Mouse (Mus musculus): ENCODE measurements around the gene Slc44a5.

Gene Slc44a5

DNA sequence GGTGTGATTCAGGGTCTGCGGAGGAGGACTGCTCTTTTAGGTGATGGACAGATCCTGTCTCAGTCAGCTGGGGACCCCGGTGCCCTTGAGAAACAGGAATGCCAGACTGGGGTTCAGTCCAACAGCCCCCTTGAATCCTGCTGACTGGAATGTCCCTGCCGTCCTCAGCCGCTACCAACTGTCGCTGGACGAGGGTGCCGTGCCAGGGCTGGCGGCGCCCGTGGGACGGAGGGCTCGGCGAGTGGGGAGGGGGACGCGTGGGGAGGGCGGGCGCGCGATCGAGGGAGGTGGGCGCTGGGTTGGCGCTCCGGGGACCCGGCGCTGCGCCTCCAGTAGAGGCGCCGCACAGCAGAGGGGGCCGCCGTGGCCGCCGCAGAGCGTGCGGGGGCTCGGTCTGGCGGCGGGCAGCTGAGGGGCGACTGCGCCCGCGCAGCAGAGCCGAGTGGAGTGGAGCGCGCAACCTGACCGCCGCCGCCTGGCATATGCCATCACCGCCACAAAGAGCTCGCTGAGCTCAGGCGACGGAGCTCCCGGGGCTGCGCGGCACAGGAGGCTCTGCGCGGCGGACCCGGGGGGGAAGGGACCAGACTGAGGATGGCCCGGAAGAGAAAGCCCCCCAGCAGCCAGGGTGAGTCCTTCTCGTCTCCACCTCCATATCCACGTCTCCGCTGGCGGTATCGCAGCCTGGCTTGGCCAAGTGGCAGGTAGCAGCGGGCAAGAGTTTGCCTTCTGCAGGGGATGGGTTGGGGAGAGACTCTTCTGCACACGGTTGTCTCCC is at the start of gene Slc44a5:
Gene Slc44a5 (plus strand): TSS at position 266 of the 778 bp plus-strand sequence.
- peak; percentile 67 for DNase-seq

GRCm38 (mm10) chr3:153926333-153926732 is 46.9 kb upstream of the Slc44a5 start:
- DNase-seq: no peak

DNA sequence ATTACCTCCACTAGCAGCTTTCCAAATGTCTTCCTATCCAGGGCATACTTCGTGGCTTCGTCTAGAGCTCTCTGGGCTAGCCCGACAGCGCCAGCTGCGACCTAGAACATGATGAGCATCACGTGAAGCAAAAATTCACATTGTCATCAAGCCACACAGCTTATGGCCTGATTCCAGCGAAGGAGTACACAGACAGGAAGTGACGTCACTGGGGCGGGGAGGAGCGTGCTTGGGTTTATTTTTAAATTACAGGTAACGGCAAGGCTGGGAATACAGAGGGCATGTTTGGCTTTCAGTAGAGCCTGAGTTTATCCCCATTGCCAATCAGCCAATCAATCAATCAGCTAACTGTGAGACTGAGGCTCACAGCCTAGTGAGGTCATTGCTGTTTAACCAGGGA is 43.7 kb upstream of the Slc44a5 start:
- DNase-seq: no peak

DNA sequence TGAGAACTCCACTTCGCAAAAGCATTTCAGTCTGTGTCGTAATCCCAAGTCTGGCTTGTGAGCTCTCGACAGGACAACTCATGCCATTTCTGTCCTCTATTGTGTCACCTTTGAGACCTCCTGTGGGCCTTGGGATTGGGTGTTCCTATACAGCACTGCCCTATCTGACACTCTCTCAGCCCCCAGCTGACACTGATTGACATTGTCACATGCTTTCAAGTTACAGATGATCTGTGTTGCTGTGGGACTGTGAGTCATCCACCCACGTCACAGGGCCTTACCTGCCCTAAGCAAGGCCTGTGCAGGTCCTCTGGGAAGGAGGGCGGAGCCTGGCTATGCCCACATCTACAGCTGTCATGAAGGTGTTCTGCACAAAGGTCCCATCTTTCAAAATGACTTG is 40.8 kb upstream of the Slc44a5 start:
- no peak for DNase-seq

DNA sequence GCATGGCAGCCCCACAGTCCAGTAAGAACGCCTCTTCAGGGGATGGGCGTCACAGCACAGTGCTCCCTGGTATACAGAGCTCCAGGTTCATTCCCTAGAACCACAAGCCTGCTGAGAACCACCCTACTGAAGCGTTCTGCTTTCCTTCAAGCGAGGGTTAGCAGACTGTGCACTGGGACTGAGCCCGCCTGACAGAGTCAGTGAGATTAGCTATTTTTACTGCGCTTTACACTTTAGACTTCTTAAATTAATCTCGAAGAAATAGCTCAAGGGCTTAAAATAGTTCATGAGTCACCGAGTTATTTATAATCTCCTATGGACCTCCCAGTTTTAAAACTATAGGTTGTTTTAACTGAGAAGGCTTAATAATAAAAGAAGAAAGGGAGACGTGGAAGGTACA is 37.4 kb upstream of the Slc44a5 start:
- no peak for DNase-seq

- no peak for DNase-seq
These were observed 36.0 kb upstream of the Slc44a5 start for GRCm38 (mm10) chr3:153937116-153937810.

GRCm38 (mm10) chr3:153940021-153940420 is 33.2 kb upstream of the Slc44a5 start:
- DNase-seq: no peak

- DNase-seq: no peak
These were observed 32.8 kb upstream of the Slc44a5 start for GRCm38 (mm10) chr3:153940486-153940885.

DNA sequence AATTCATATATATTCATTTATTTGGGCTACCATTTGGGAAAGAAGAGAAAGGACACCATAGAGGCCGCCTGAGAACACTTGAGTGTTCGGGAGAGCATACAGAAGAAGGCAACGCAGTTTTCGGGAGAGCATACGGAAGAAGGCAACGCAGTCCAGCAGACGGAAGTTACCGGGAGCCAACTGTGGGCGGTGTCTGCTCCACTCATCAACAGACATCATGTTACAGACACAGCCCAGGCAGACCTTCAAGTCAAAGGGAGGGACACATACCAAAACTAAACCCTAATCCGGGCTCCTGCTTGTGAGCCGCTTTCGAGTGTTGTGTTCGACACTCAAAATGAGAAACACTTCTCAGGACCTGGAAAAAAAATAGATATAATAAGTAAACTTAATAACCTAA is 31.6 kb upstream of the Slc44a5 start:
- no peak for DNase-seq

- peak; percentile 58 for DNase-seq
These were observed 30.1 kb upstream of the Slc44a5 start for GRCm38 (mm10) chr3:153943003-153943640.

GRCm38 (mm10) chr3:153943901-153944334 is 29.3 kb upstream of the Slc44a5 start:
- no peak for DNase-seq

DNA sequence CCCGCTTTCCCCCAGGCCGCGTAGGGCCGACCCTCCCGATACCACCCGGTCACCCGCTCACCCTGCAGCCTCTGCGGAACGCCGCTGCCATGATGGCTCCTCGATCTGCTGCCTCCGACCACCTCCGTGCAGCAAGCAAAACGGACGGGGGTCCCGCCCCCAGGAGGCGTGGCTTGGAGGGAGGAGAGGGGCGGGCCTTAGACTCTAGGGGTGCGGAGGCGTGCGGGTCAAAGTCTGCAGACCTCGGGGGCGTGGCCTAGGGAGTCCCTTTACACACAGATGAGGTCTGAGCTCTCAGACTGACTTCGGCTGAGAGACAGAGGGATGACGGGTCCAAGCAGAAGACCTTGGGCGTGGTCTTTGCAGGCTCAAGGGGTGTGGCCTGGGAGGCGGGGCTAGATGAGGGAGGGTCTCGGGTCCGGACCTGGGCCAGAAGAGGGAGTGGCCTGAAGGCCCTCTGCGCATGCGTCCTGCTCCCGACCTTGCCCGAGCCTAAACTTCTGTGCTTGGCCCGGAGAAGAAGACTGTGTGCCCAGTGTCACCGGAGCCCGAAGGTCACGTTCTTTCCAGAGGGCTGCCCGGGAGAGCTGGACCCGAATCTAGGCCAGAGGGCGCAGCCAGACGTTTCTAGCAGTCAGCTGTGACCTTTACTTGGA is 28.8 kb upstream of the Slc44a5 start, which contains the start of gene Acadm:
Gene Acadm (minus strand): TSS at position 298 of the 656 bp plus-strand sequence.
- peak; percentile 100 for DNase-seq

DNA sequence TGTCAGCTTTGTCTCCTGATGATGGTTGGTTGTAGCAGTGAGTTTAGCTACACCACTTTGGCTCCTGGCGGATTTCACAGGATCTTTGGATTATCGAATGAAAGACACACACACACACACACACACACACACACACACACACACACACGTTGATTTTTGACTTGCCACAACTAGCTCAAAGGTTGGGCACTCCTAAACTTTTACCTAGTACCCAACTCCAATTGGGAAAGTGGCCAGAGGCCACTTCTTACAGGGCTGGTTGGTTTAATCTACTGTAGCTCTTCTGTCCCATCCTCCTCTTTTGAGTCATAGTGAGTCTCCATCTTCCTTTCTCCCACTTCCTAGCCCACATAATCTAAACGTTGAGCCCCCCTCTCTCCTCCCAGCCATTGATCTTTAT is 26.0 kb upstream of the Slc44a5 start:
- no peak for DNase-seq

GRCm38 (mm10) chr3:153948176-153948575 is 25.1 kb upstream of the Slc44a5 start:
- DNase-seq: no peak

- DNase-seq: no peak
These were observed 15.3 kb upstream of the Slc44a5 start for GRCm38 (mm10) chr3:153957916-153958315.

DNA sequence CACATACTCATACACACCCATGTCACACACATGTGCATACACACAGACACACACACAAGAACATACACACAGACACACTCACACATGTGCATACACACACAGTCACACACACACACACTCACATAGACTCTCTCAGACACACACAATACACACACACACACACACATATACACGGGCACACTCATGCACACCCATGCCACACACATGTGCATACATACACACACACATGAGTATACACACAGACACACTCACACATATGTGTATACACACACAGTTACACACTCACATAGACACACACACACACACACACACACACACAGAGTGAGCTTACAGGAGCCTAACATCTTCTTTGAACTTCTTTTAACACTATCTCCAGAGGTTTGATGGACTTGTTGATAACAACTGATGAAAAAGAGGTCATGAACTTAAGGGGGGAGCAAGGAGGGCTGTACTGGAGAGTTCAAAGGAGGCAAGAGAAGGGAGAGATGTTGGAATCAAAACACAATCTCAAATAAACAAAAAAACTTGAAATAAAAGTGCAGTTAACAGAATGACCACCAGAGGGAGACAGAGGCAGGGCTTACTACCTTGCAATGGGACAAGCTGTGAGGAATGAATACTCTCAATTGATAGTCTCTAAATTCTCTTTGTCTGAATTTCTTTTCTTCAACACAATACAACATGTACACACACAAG is 14.1 kb upstream of the Slc44a5 start:
- peak; percentile 66 for DNase-seq

DNA sequence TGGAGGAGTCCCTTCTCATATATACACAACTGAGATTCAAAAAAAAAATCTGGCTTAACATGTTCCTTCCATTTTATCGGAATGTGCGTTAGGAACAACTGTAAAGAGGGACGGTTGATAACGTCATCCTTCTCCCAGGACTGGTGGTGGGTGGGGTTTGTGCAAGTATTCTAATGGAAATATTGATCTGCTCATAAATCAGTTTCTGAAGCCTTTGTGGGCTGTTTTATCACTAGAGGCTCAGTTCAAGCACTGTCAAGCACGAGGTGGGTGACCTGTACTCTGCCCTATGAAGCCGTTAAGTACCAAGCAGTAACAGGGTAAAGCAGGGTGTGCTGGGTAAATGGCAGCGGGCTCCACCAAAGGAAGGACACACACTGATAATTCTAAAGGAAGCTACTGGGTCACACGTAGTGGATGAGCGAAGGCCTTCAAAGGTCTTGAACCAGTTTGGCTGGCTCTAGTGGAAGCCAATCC is 13.5 kb upstream of the Slc44a5 start:
- peak; percentile 11 for DNase-seq

GRCm38 (mm10) chr3:153960884-153961283 is 12.4 kb upstream of the Slc44a5 start:
- DNase-seq: no peak

DNA sequence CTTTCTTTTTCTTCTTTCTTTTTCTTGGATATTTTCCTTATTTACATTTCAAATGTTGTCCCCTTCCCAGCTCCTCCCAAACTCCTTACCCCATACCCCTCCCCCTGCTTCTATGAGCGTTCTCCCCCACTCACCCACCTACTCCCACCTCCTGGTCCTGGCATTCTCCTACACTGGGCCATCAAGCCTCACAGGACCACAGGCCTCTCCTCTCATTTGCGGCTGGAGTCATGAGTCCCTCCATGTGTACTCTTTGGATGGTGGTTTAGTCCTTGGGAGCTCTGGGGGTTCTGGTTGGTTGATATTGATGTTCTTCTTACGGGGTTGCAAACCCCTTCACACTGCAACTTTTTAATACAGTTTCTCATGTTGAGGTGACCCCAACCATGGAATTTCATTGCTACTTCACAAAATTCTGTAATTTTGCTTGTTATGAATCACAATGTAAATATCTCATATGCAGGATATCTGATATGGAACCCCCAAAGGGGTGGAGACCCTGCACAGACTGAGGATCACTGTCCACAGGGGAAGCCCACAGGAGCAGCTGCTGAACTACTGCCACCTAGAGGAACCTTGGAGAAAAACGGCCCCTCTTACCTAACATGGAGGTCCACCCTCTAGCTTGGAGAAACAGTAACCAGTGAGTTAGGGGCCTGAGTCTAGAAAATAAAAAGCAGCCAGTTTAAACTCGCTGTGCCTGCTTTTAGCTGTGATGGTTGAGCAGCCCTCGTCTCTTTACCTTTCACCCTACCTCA is 11.4 kb upstream of the Slc44a5 start:
- peak; percentile 65 for DNase-seq

DNA sequence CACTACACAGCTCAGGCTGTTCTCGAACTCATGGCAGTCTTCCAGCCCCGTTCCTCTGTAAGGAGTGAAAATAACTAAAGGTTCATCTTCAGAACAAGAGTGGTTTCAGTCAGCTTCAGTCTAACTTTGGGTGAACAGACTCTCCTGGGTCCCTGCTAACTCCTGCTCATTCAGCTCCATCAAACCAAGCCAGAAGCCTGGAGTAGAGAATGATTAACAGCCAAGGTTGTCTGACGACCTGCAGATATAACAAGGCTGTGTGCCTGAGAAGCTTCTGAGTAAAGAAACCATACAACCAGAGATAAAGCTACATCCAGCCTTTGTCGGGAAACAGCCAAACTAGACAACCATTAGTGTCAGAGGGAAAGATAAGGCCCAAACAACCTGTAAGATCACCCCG is 5.8 kb upstream of the Slc44a5 start:
- DNase-seq: no peak

DNA sequence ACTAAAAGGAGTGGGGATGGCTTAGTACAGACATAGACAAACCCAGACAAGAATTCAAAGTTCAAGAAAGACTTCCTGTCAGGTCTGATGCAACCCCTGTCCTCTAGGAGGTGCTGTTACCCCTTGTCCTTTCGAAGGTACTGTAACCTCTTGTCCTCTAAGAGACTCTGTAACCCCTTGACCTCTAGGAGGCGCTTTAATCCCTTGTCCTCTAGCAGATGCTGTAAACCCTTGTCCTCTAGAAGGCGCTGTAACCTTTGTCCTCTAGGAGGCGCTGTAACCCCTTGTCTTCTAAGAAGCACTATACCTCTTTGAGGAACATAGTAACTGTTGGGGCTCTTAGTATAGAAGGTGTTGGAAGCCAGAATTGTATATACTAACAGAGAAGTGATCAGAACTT is 4.7 kb upstream of the Slc44a5 start:
- peak; percentile 76 for DNase-seq

- no peak for DNase-seq
These were observed 3.8 kb upstream of the Slc44a5 start for GRCm38 (mm10) chr3:153969451-153969850.
